Mouse (Mus musculus) heart, adult 2 months (tissue): ENCODE results near the gene Usp10.

Experiments
- CTCF ChIP-seq: fragments of 200-600 bp; IDR thresholded peaks from 2 replicates; pipeline ENCODE4 v1.8.1; 2022; ENCODE audit warnings: antibody characterized with exemption, mild to moderate bottlenecking, moderate library complexity
- EP300 ChIP-seq: fragments of 200-500 bp; IDR thresholded peaks from 2 replicates; pipeline ENCODE4 v1.6.1; 2011; ENCODE audit warnings: low read depth, low read length, control low read depth; ENCODE audit not compliant: insufficient read depth
- POLR2A ChIP-seq: fragments of 200-500 bp; IDR thresholded peaks from 2 replicates; pipeline ENCODE4 v1.6.1; 2011; ENCODE audit warnings: mild to moderate bottlenecking, low read depth, low read length, control low read depth; ENCODE audit not compliant: insufficient read depth

DNA sequence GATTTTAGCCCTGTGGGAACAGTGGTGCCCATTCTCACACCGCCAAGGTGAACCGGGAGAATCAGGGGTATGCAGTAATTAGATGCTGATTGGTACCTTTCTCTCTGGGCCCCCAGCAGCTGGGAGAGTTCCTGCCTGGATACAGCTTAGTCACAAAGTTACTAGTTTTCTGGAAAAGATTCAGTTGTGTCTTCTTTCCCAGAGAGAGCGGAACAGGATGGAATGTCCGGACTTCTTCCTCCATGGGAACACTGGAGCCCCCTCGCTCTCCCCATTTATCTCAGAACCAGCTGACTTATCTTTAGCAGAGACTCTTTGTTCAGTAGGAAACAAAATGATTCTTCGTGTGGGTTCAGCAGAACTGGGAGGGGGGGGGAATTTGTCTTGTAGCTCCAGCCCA, 47.4 kb upstream of the Usp10 start:
- TF ChIP-seq CTCF (no peak), POLR2A (no peak), EP300 (no peak)
